In genomic region chr14:48052405-48052804, GRCm38 (mm10) we compare ENCODE assay signal across 19 mouse cellular contexts.
DNase-seq lines count a peak whose midpoint lies in the region; ATAC-seq and TF ChIP-seq lines count a peak whose summit lies in the region.
"Had no signal": no experiment of that assay in that cellular context is flagged by ENCODE, and none has a peak within 500 bp of the region (broad histone marks: within the 10 kb centered on the region; RNA-seq: fewer than 3 reads in every experiment).

No protein-coding gene starts in this region.

- no peaks in the 10 kb centered on the region for H3K9me3 ChIP-seq in embryonic facial prominence, embryonic 11.5 days (replicated peaks; ENCODE audit: control insufficient read depth, low read length)
- no peaks in the 10 kb centered on the region for H3K9me3 ChIP-seq in embryonic facial prominence, embryonic 10.5 days
- H3K9me3 ChIP-seq: heart, embryonic 13.5 days; intestine, embryonic 15.5 days; limb, embryonic 13.5 days; liver, embryonic 15.5 days; stomach, embryonic 15.5 days had no signal

- no peak for TF ChIP-seq CTCF in layer of hippocampus, adult 2 months (conservative IDR thresholded peaks at IDR 0.05)

- no peak overlapping the region for H3K27ac ChIP-seq in embryonic facial prominence, embryonic 11.5 days (replicated peaks; ENCODE audit: low read depth, low read length)
- H3K27ac ChIP-seq in embryonic facial prominence, embryonic 10.5 days (replicated peaks): no peak overlapping the region
- peak overlapping the region; percentile 75 for H3K27ac ChIP-seq in layer of hippocampus, adult 2 months
- H3K27ac ChIP-seq: heart, embryonic 13.5 days; intestine, embryonic 15.5 days; limb, embryonic 13.5 days; liver, embryonic 15.5 days; stomach, embryonic 15.5 days had no signal

- no peak for ATAC-seq in embryonic facial prominence, embryonic 11.5 days (replicated peaks; ENCODE audit: insufficient number of reproducible peaks, low FRiP score, low TSS enrichment, low read depth)
- ATAC-seq: intestine, embryonic 15.5 days had no signal

- no peaks in the 10 kb centered on the region for H3K36me3 ChIP-seq in embryonic facial prominence, embryonic 11.5 days (replicated peaks; ENCODE audit: control insufficient read depth, insufficient read depth, low read depth, low read length)
- H3K36me3 ChIP-seq in embryonic facial prominence, embryonic 10.5 days (replicated peaks): no peaks in the 10 kb centered on the region
- H3K36me3 ChIP-seq: heart, embryonic 13.5 days; intestine, embryonic 15.5 days; limb, embryonic 13.5 days; liver, embryonic 15.5 days; stomach, embryonic 15.5 days had no signal

- no peak overlapping the region for H3K4me3 ChIP-seq in embryonic facial prominence, embryonic 11.5 days (ENCODE audit: low read depth, low read length)
- no peak overlapping the region for H3K4me3 ChIP-seq in embryonic facial prominence, embryonic 10.5 days
- no peak overlapping the region for H3K4me3 ChIP-seq in layer of hippocampus, adult 2 months
- H3K4me3 ChIP-seq: heart, embryonic 13.5 days; intestine, embryonic 15.5 days; limb, embryonic 13.5 days; liver, embryonic 15.5 days; stomach, embryonic 15.5 days had no signal

- no peak overlapping the region for H3K9ac ChIP-seq in embryonic facial prominence, embryonic 11.5 days (replicated peaks; ENCODE audit: low read length)
- H3K9ac ChIP-seq: heart, embryonic 13.5 days; intestine, embryonic 15.5 days; limb, embryonic 13.5 days; liver, embryonic 15.5 days; stomach, embryonic 15.5 days had no signal

- no peaks in the 10 kb centered on the region; the same call in 1 of the 2 replicates for H3K4me1 ChIP-seq in embryonic facial prominence, embryonic 11.5 days (ENCODE audit: control insufficient read depth, insufficient read depth, low read length)
- peaks cover 20% of the 10 kb centered on the region for H3K4me1 ChIP-seq in embryonic facial prominence, embryonic 10.5 days
- H3K4me1 ChIP-seq: heart, embryonic 13.5 days; intestine, embryonic 15.5 days; liver, embryonic 15.5 days; stomach, embryonic 15.5 days had no signal

- peak; percentile 43 for DNase-seq in embryonic facial prominence, embryonic 11.5 days (ENCODE audit: low spot score)
- no peak for DNase-seq in embryonic facial prominence, embryonic 10.5 days (ENCODE audit: low spot score)
- DNase-seq in layer of hippocampus, adult 2 months (ENCODE audit: low spot score in 2 of 2): peak in 1 of 2 experiments; percentile 41
- no peak for DNase-seq in layer of hippocampus, postnatal 25 days (ENCODE audit: extremely low spot score in 1 of 2, low spot score in 1 of 2)
- DNase-seq in right cerebral cortex, adult 18-20 months: peak; percentile 14
- DNase-seq in right cerebral cortex, postnatal 14 days: no peak
- DNase-seq in retina, embryonic 14.5 days (ENCODE audit: low spot score): no peak
- no peak for DNase-seq in cerebellum, adult 11 months
- DNase-seq: adrenal gland, postnatal 14 days; cerebellum, postnatal 10 days; heart, postnatal 4 days; lung, postnatal 14 days; thymus, postnatal 14 days had no signal

- WGBS in embryonic facial prominence, embryonic 11.5 days: 33% methylated on average over 7 of the region's 7 CpGs
- 41% methylated on average over 7 of the region's 7 CpGs for WGBS in embryonic facial prominence, embryonic 10.5 days

- H3K4me2 ChIP-seq in embryonic facial prominence, embryonic 11.5 days (ENCODE audit: low read depth, low read length): no peak overlapping the region
- H3K4me2 ChIP-seq: heart, embryonic 13.5 days; intestine, embryonic 15.5 days; limb, embryonic 13.5 days; liver, embryonic 15.5 days; stomach, embryonic 15.5 days had no signal

- no peaks in the 10 kb centered on the region for H3K27me3 ChIP-seq in embryonic facial prominence, embryonic 11.5 days (ENCODE audit: control insufficient read depth, insufficient read depth, low read length)
- no peaks in the 10 kb centered on the region for H3K27me3 ChIP-seq in embryonic facial prominence, embryonic 10.5 days (replicated peaks; ENCODE audit: low read depth, poor library complexity, severe bottlenecking)
- H3K27me3 ChIP-seq: CH12.LX; intestine, embryonic 15.5 days; limb, embryonic 13.5 days; liver, embryonic 15.5 days; stomach, embryonic 15.5 days had no signal

Comparison
In these comparisons a context has a peak if more than half of its experiments do, and no peak if none do; other contexts are left out.
1. DNase-seq: peak in embryonic facial prominence, embryonic 11.5 days (single experiment) and right cerebral cortex, adult 18-20 months (single experiment); none in embryonic facial prominence, embryonic 10.5 days (single experiment), layer of hippocampus, postnatal 25 days (0 of 2), right cerebral cortex, postnatal 14 days (single experiment), retina, embryonic 14.5 days (single experiment) and cerebellum, adult 11 months (single experiment).